8 mouse cellular contexts compared by ENCODE assay signal in the genomic region with DNA sequence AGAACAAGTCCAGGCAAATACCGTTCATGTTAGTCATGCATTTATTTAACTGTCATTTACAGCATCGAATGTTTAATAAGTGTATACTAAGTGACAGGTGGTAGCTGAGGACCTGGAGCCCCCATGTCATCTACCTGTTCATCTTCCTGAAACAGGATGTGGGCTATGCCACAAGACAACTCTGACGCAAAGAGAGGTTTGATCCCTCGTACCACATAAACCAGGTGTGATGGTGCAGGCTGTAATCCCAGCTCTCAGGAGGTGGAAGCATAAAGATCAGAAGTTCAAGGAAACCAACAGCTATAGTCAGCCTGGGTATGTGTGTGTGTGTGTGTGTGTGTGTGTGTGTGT. TPM values are rescaled to one million over a fixed set of nuclear protein-coding genes. Genes with fewer than 3 reads are reported as not detected.
DNase-seq lines count a peak whose midpoint lies in the region; ATAC-seq lines count a peak whose summit lies in the region.

No protein-coding gene starts in this region.

- H3K4me3 ChIP-seq in kidney, embryonic 15.5 days (replicated peaks): peak overlapping the region; percentile 46
- H3K4me3 ChIP-seq in embryonic facial prominence, embryonic 10.5 days: peak overlapping the region; percentile 60
- peak overlapping the region; percentile 54 for H3K4me3 ChIP-seq in limb, embryonic 10.5 days
- H3K4me3 ChIP-seq in neural tube, embryonic 12.5 days: peak overlapping the region; percentile 36; the same call in 1 of the 2 replicates

- 0 out of 2 replicates have a peak overlapping the region, but pooled peaks have one; percentile 37 for H3K9ac ChIP-seq in kidney, embryonic 15.5 days
- no peak overlapping the region for H3K9ac ChIP-seq in neural tube, embryonic 12.5 days

- no peak for DNase-seq in kidney, postnatal 25 days
- DNase-seq in embryonic facial prominence, embryonic 10.5 days (ENCODE audit: low spot score): no peak
- no peak for DNase-seq in limb, embryonic 10.5 days (ENCODE audit: low spot score)
- DNase-seq in left cerebral cortex, adult 9 months (ENCODE audit: low spot score in 2 of 2): no peak
- DNase-seq in right cerebral cortex, postnatal 10 days (ENCODE audit: low spot score in 2 of 2): no peak
- DNase-seq in right cerebral cortex, adult 2 months (ENCODE audit: low spot score in 2 of 2): no peak

- H3K4me2 ChIP-seq in kidney, embryonic 15.5 days: peak overlapping the region; percentile 76
- H3K4me2 ChIP-seq in neural tube, embryonic 12.5 days (replicated peaks): peak overlapping the region; percentile 77

- H3K27ac ChIP-seq in kidney, embryonic 15.5 days: 0 out of 2 replicates have a peak overlapping the region, but pooled peaks have one; percentile 7
- H3K27ac ChIP-seq in embryonic facial prominence, embryonic 10.5 days (replicated peaks): peak overlapping the region; percentile 21; the same call in 1 of the 2 replicates
- no peak overlapping the region for H3K27ac ChIP-seq in limb, embryonic 10.5 days
- no peak overlapping the region for H3K27ac ChIP-seq in neural tube, embryonic 12.5 days

- no peaks in the 10 kb centered on the region for H3K27me3 ChIP-seq in kidney, embryonic 15.5 days
- H3K27me3 ChIP-seq in embryonic facial prominence, embryonic 10.5 days (replicated peaks; ENCODE audit: low read depth, poor library complexity, severe bottlenecking): no peaks in the 10 kb centered on the region
- no peaks in the 10 kb centered on the region for H3K27me3 ChIP-seq in limb, embryonic 10.5 days (ENCODE audit: low read depth, poor library complexity, severe bottlenecking)
- no peaks in the 10 kb centered on the region for H3K27me3 ChIP-seq in neural tube, embryonic 12.5 days (replicated peaks)

- H3K4me1 ChIP-seq in kidney, embryonic 15.5 days: peaks cover 8% of the 10 kb centered on the region
- peaks cover 11% of the 10 kb centered on the region for H3K4me1 ChIP-seq in embryonic facial prominence, embryonic 10.5 days
- peaks cover 12% of the 10 kb centered on the region for H3K4me1 ChIP-seq in limb, embryonic 10.5 days
- H3K4me1 ChIP-seq in neural tube, embryonic 12.5 days: no peaks in the 10 kb centered on the region

- no peaks in the 10 kb centered on the region for H3K9me3 ChIP-seq in kidney, embryonic 15.5 days (replicated peaks)
- no peaks in the 10 kb centered on the region for H3K9me3 ChIP-seq in embryonic facial prominence, embryonic 10.5 days
- no peaks in the 10 kb centered on the region for H3K9me3 ChIP-seq in limb, embryonic 10.5 days (replicated peaks)
- no peaks in the 10 kb centered on the region for H3K9me3 ChIP-seq in neural tube, embryonic 12.5 days

- no peaks in the 10 kb centered on the region for H3K36me3 ChIP-seq in kidney, embryonic 15.5 days
- H3K36me3 ChIP-seq in embryonic facial prominence, embryonic 10.5 days (replicated peaks): no peaks in the 10 kb centered on the region
- no peaks in the 10 kb centered on the region for H3K36me3 ChIP-seq in limb, embryonic 10.5 days
- no peaks in the 10 kb centered on the region for H3K36me3 ChIP-seq in neural tube, embryonic 12.5 days

- WGBS in kidney, embryonic 15.5 days: 40% methylated on average over 4 of the region's 4 CpGs
- WGBS in embryonic facial prominence, embryonic 10.5 days: 48% methylated on average over 4 of the region's 4 CpGs
- WGBS in limb, embryonic 10.5 days: 53% methylated on average over 4 of the region's 4 CpGs
- WGBS in neural tube, embryonic 12.5 days: 53% methylated on average over 4 of the region's 4 CpGs

- ATAC-seq in kidney, embryonic 15.5 days (replicated peaks; ENCODE audit: low FRiP score): no peak
- peak; percentile 27 for ATAC-seq in neural tube, embryonic 12.5 days (ENCODE audit: low FRiP score, low read depth)

RNA-seq across cellular contexts. Expression of gene Eif2ak3, which starts 19.4 kb away (rescaled TPM):
- 11.2 and 12.5 TPM in 2 replicates for polyA plus RNA-seq in kidney, embryonic 15.5 days (2015; fragmentation: Nextera tagmentation; extraction: Ambion mirVana)
- polyA plus RNA-seq in embryonic facial prominence, embryonic 10.5 days (2016; fragmentation: Nextera tagmentation; extraction: Ambion mirVana): 7.7 and 9.0 TPM in 2 replicates
- polyA plus RNA-seq in limb, embryonic 10.5 days (2016; fragmentation: Nextera tagmentation; extraction: Ambion mirVana): 7.4 and 9.7 TPM in 2 replicates
- 17.2 and 17.7 TPM in 2 replicates for polyA plus RNA-seq in neural tube, embryonic 12.5 days (2016; fragmentation: Nextera tagmentation; extraction: Ambion mirVana)

RNA-seq across cellular contexts. Expression of gene Rpia, which starts 32.9 kb away (rescaled TPM):
- polyA plus RNA-seq in kidney, embryonic 15.5 days (2015; fragmentation: Nextera tagmentation; extraction: Ambion mirVana): 3.1 and 3.4 TPM in 2 replicates
- 2.3 TPM in 2 replicates for polyA plus RNA-seq in embryonic facial prominence, embryonic 10.5 days (2016; fragmentation: Nextera tagmentation; extraction: Ambion mirVana)
- 2.2 and 2.3 TPM in 2 replicates for polyA plus RNA-seq in limb, embryonic 10.5 days (2016; fragmentation: Nextera tagmentation; extraction: Ambion mirVana)
- polyA plus RNA-seq in neural tube, embryonic 12.5 days (2016; fragmentation: Nextera tagmentation; extraction: Ambion mirVana): 2.9 and 3.6 TPM in 2 replicates

Comparison
In these comparisons a context has a peak if more than half of its experiments do, and no peak if none do; other contexts are left out.
1. H3K27ac ChIP-seq: peak in kidney, embryonic 15.5 days (single experiment) and embryonic facial prominence, embryonic 10.5 days (single experiment); none in limb, embryonic 10.5 days (single experiment) and neural tube, embryonic 12.5 days (single experiment).
2. Peak in every context shown above with its lines, with median percentiles within 50 percentile points of each other: H3K4me3 ChIP-seq.